In genomic region chr5:52782523-52783250, GRCm38 (mm10) we compare ENCODE assay signal across 8 mouse cellular contexts. TPM values are rescaled to one million over a fixed set of nuclear protein-coding genes. Genes with fewer than 3 reads are reported as not detected.
DNase-seq lines count a peak whose midpoint lies in the region; ATAC-seq and TF ChIP-seq lines count a peak whose summit lies in the region.

No protein-coding gene starts in this region.

- TF ChIP-seq POLR2A in bone marrow macrophage, adult 2 months (IDR thresholded peaks at IDR 0.05; ENCODE audit: borderline replicate concordance, low read depth, low read length): no peak
- TF ChIP-seq POLR2A in embryonic fibroblast, embryonic 13.5 days (IDR thresholded peaks at IDR 0.05; ENCODE audit: low read depth, low read length): peak; percentile 60; the same call in 1 of the 2 replicates

- no peaks in the 10 kb centered on the region for H3K9me3 ChIP-seq in kidney, embryonic 14.5 days (ENCODE audit: control insufficient read depth, low read length)
- no peaks in the 10 kb centered on the region for H3K9me3 ChIP-seq in limb, embryonic 15.5 days

- H3K9ac ChIP-seq in kidney, embryonic 14.5 days (ENCODE audit: low read depth, low read length): peak overlapping the region; percentile 85
- peak overlapping the region; percentile 75 for H3K9ac ChIP-seq in limb, embryonic 15.5 days

- H3K27me3 ChIP-seq in kidney, embryonic 14.5 days (ENCODE audit: control insufficient read depth, insufficient read depth, low read length): no peaks in the 10 kb centered on the region
- no peaks in the 10 kb centered on the region for H3K27me3 ChIP-seq in limb, embryonic 15.5 days

- H3K36me3 ChIP-seq in kidney, embryonic 14.5 days (ENCODE audit: control insufficient read depth, insufficient read depth, low read length): peaks cover 3% of the 10 kb centered on the region; the same call in 1 of the 2 replicates
- peaks cover 18% of the 10 kb centered on the region for H3K36me3 ChIP-seq in limb, embryonic 15.5 days

- peaks cover 14% of the 10 kb centered on the region for H3K4me1 ChIP-seq in bone marrow macrophage, adult 2 months (ENCODE audit: control insufficient read depth, insufficient read depth, low read length)
- H3K4me1 ChIP-seq in embryonic fibroblast, embryonic 13.5 days (ENCODE audit: control insufficient read depth, insufficient read depth, low read length): peaks cover 6% of the 10 kb centered on the region
- H3K4me1 ChIP-seq in kidney, embryonic 14.5 days (ENCODE audit: control insufficient read depth, insufficient read depth, low read length): no peaks in the 10 kb centered on the region
- H3K4me1 ChIP-seq in limb, embryonic 15.5 days: no peaks in the 10 kb centered on the region

- DNase-seq in 3T3-L1 (ENCODE audit: low read depth, low spot score): peak; percentile 91
- DNase-seq in heart, adult 9 months (ENCODE audit: low spot score in 2 of 2): peak; percentile 72 to 81
- peak; percentile 69 to 84 for DNase-seq in monocyte, adult 2 months (ENCODE audit: low read depth in 1 of 2, low spot score in 2 of 2)
- peak; percentile 79 to 86 for DNase-seq in spleen, postnatal 36 days (ENCODE audit: low spot score in 2 of 2)

- peak; percentile 97 for ATAC-seq in kidney, embryonic 14.5 days (ENCODE audit: low FRiP score, low TSS enrichment)
- peak; percentile 91 for ATAC-seq in limb, embryonic 15.5 days (ENCODE audit: insufficient number of reproducible peaks, low FRiP score, low TSS enrichment, low read depth)

- TF ChIP-seq CTCF in bone marrow macrophage, adult 2 months (IDR thresholded peaks at IDR 0.05; ENCODE audit: low read depth, low read length): peak; percentile 63
- peak; percentile 73 for TF ChIP-seq CTCF in embryonic fibroblast, embryonic 13.5 days (IDR thresholded peaks at IDR 0.05; ENCODE audit: borderline replicate concordance, insufficient read depth, low read length)

- peak overlapping the region; percentile 48 for H3K4me2 ChIP-seq in kidney, embryonic 14.5 days (replicated peaks; ENCODE audit: low read depth, low read length)
- peak overlapping the region; percentile 55 for H3K4me2 ChIP-seq in limb, embryonic 15.5 days

- peak overlapping the region; percentile 46 for H3K27ac ChIP-seq in bone marrow macrophage, adult 2 months (ENCODE audit: insufficient read depth, low read depth, low read length)
- H3K27ac ChIP-seq in embryonic fibroblast, embryonic 13.5 days (ENCODE audit: insufficient read depth, low read length): 0 out of 2 replicates have a peak overlapping the region, but pooled peaks have one; percentile 6
- peak overlapping the region; percentile 24; the same call in 1 of the 2 replicates for H3K27ac ChIP-seq in kidney, embryonic 14.5 days (ENCODE audit: low read depth, low read length)
- peak overlapping the region; percentile 81 for H3K27ac ChIP-seq in limb, embryonic 15.5 days

- WGBS in kidney, embryonic 14.5 days: 4% methylated on average over 37 of the region's 37 CpGs
- 4% methylated on average over 37 of the region's 37 CpGs for WGBS in limb, embryonic 15.5 days

- peak overlapping the region; percentile 85 for H3K4me3 ChIP-seq in bone marrow macrophage, adult 2 months (ENCODE audit: insufficient read depth, low read length)
- peak overlapping the region; percentile 100 for H3K4me3 ChIP-seq in embryonic fibroblast, embryonic 13.5 days (ENCODE audit: insufficient read depth, low read length)
- peak overlapping the region; percentile 90 for H3K4me3 ChIP-seq in kidney, embryonic 14.5 days (ENCODE audit: low read length)
- H3K4me3 ChIP-seq in limb, embryonic 15.5 days: peak overlapping the region; percentile 90

RNA-seq across cellular contexts. Expression of gene Zcchc4, which starts 7.5 kb away (rescaled TPM):
- polyA plus RNA-seq in bone marrow macrophage, adult 2 months (2012; ENCODE audit: insufficient read depth, insufficient read length, missing spikeins): 11.9 and 13.2 TPM in 2 replicates
- 12.8 and 18.3 TPM in 2 replicates for polyA plus RNA-seq in embryonic fibroblast, embryonic 13.5 days (2011; ENCODE audit: insufficient read length, low read depth, missing spikeins)
- 13.5 and 18.5 TPM in 2 replicates for polyA plus RNA-seq in kidney, embryonic 14.5 days (2014; fragmentation: Nextera tagmentation; extraction: Ambion mirVana)
- polyA plus RNA-seq in limb, embryonic 15.5 days (2015; fragmentation: Nextera tagmentation; extraction: Ambion mirVana): 12.6 and 14.6 TPM in 2 replicates

RNA-seq across cellular contexts. Expression of gene Pi4k2b, which starts 41.3 kb away (rescaled TPM):
- polyA plus RNA-seq in bone marrow macrophage, adult 2 months (2012; ENCODE audit: insufficient read depth, insufficient read length, missing spikeins): 11.0 and 11.7 TPM in 2 replicates
- 25.7 and 28.1 TPM in 2 replicates for polyA plus RNA-seq in embryonic fibroblast, embryonic 13.5 days (2011; ENCODE audit: insufficient read length, low read depth, missing spikeins)
- polyA plus RNA-seq in kidney, embryonic 14.5 days (2014; fragmentation: Nextera tagmentation; extraction: Ambion mirVana): 21.7 and 31.8 TPM in 2 replicates
- 16.9 and 19.0 TPM in 2 replicates for polyA plus RNA-seq in limb, embryonic 15.5 days (2015; fragmentation: Nextera tagmentation; extraction: Ambion mirVana)

RNA-seq across cellular contexts. Expression of gene Anapc4, which starts 51.1 kb away (rescaled TPM):
- polyA plus RNA-seq in bone marrow macrophage, adult 2 months (2012; ENCODE audit: insufficient read depth, insufficient read length, missing spikeins): 48.4 and 54.7 TPM in 2 replicates
- polyA plus RNA-seq in embryonic fibroblast, embryonic 13.5 days (2011; ENCODE audit: insufficient read length, low read depth, missing spikeins): 144 and 146 TPM in 2 replicates
- polyA plus RNA-seq in kidney, embryonic 14.5 days (2014; fragmentation: Nextera tagmentation; extraction: Ambion mirVana): 76.0 and 120 TPM in 2 replicates
- polyA plus RNA-seq in limb, embryonic 15.5 days (2015; fragmentation: Nextera tagmentation; extraction: Ambion mirVana): 106 TPM in 2 replicates

Comparison
In these comparisons a context has a peak if more than half of its experiments do, and no peak if none do; other contexts are left out.
1. Peak in every context shown above with its lines: DNase-seq, ATAC-seq, H3K4me3 ChIP-seq and H3K27ac ChIP-seq.
2. H3K27ac ChIP-seq: peak in every context shown above with its lines; median percentile 81 in limb, embryonic 15.5 days; 46 in bone marrow macrophage, adult 2 months; 24 in kidney, embryonic 14.5 days; 6 in embryonic fibroblast, embryonic 13.5 days.